Mouse (Mus musculus) G1E (cell line): ENCODE measurements around the gene Sp8. TPM values are rescaled to one million over a fixed set of nuclear protein-coding genes. Genes with fewer than 3 reads are reported as not detected.

Experiments
- ATAC-seq: 2 replicates; pipeline ENCODE4 v1.8.0; 2016; ENCODE audit warnings: mild to moderate bottlenecking; ENCODE audit not compliant: insufficient number of reproducible peaks, poor library complexity, low FRiP score, severe bottlenecking; ENCODE audit errors: extremely low read depth
- DNase-seq: peaks from one replicate; pipeline ENCODE4 v3.0.0; 2012; ENCODE audit warnings: low spot score
- H3K27me3 ChIP-seq: 2 replicates; pipeline ENCODE4 v1.6.1; 2012; ENCODE audit warnings: mild to moderate bottlenecking, low read length, inconsistent platforms; ENCODE audit not compliant: insufficient read depth
- H3K36me3 ChIP-seq: replicated peaks from 2 replicates; pipeline ENCODE3; 2012; ENCODE audit warnings: mild to moderate bottlenecking, inconsistent platforms
- H3K4me1 ChIP-seq: 2 replicates; pipeline ENCODE4 v1.6.1; 2012; ENCODE audit warnings: low read depth, low read length, inconsistent platforms, mixed read lengths; ENCODE audit not compliant: insufficient read depth
- H3K4me3 ChIP-seq: 2 replicates; pipeline ENCODE4 v1.5.1; 2012; ENCODE audit warnings: low read depth, mild to moderate bottlenecking, inconsistent platforms, low read length, moderate library complexity, mixed read lengths
- H3K9me3 ChIP-seq: replicated peaks from 2 replicates; pipeline ENCODE4 v1.6.1; 2012; ENCODE audit warnings: inconsistent platforms
- CTCF ChIP-seq: IDR thresholded peaks from 2 replicates; pipeline ENCODE4 v1.5.1; 2012; ENCODE audit warnings: low read depth, low read length, inconsistent platforms, mixed read lengths
- GATA1 ChIP-seq: IDR thresholded peaks from 2 replicates; pipeline ENCODE4 v1.6.1; 2012; ENCODE audit warnings: borderline replicate concordance, low read length, inconsistent platforms, mixed read lengths
- GATA2 ChIP-seq: IDR thresholded peaks from 2 replicates; pipeline ENCODE4 v1.6.1; 2012; ENCODE audit warnings: low read depth, low read length, inconsistent platforms, borderline replicate concordance
- POLR2AphosphoS5 ChIP-seq: IDR thresholded peaks from 2 replicates; pipeline ENCODE4 v1.6.1; 2012; ENCODE audit warnings: low read depth, low read length, inconsistent platforms; ENCODE audit not compliant: insufficient replicate concordance
- TAL1 ChIP-seq: conservative IDR thresholded peaks from 2 replicates; pipeline ENCODE4 v1.6.1; 2012; ENCODE audit warnings: low read depth, low read length, inconsistent platforms, mixed read lengths
- polyA plus RNA-seq: library from polyadenylated mRNA; stranded (reverse); fragments of >175 nt; gene quantifications from 2 replicates; pipeline ENCODE4 v1.2.3, GENCODE M21; 2012
- total RNA-seq, 2 experiments: library from RNA; stranded (forward) in 1 of 2; stranded (reverse) in 1 of 2; fragments of 200-1000 nt in 1 of 2; fragments of >200 nt in 1 of 2; fragmentation: Nextera tagmentation in 1 of 2; gene quantifications; 2 replicates each; pipeline ENCODE4 v1.2.3; 2014 to 2017

Sp8 gene
- total and polyA plus RNA-seq, 3 experiments = 0.05 TPM; not detected in 2

- DNase-seq (no peak), ATAC-seq (no peak)
- Histone ChIP-seq H3K36me3 (no peaks in the 10 kb centered on the region), H3K4me1 (no peaks in the 10 kb centered on the region), H3K27me3 (peaks cover 24% of the 10 kb centered on the region), H3K9me3 (peaks cover 6% of the 10 kb centered on the region), H3K4me3 (no peak overlapping the region)
- TF ChIP-seq GATA2 (no peak), GATA1 (no peak), TAL1 (no peak), POLR2AphosphoS5 (no peak), CTCF (no peak)
Observed at GRCm38 (mm10) chr12:118841971-118842550, 4.1 kb upstream of the Sp8 start.

- Histone ChIP-seq H3K36me3 (no peaks in the 10 kb centered on the region), H3K4me1 (no peaks in the 10 kb centered on the region), H3K4me3 (no peak overlapping the region), H3K27me3 (peaks cover 18% of the 10 kb centered on the region), H3K9me3 (peaks cover 6% of the 10 kb centered on the region)
- DNase-seq = no peak
- TF ChIP-seq CTCF (no peak), POLR2AphosphoS5 (no peak), GATA2 (no peak), GATA1 (no peak), TAL1 (no peak)
- no peak for ATAC-seq
Observed at GRCm38 (mm10) chr12:118842671-118843411, 3.3 kb upstream of the Sp8 start.

DNA sequence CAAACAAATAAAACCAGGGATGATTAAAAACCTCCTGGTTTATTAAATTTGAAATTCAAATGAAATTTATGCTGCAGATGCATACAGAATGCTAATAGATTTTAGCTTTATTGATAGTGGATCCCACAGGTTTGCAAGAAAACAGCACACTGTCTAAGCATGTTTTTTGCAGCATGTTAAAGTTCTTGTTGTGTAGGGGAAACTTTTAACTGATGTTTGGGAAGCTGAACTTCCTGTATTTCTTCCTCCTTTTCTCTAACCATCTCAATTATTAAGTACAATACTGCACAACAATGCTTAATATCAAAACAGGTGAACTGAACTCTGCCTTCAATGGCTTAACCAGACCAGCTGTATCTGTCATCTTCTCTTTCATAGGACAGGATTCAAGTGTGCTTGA is 2.0 kb upstream of the Sp8 start:
- Histone ChIP-seq H3K9me3 (peaks cover 18% of the 10 kb centered on the region), H3K36me3 (no peaks in the 10 kb centered on the region), H3K4me3 (no peak overlapping the region), H3K27me3 (peaks cover 14% of the 10 kb centered on the region), H3K4me1 (no peaks in the 10 kb centered on the region)
- ATAC-seq (no peak), DNase-seq (no peak)
- TF ChIP-seq CTCF (no peak), TAL1 (no peak), POLR2AphosphoS5 (no peak), GATA2 (no peak), GATA1 (no peak)

DNA sequence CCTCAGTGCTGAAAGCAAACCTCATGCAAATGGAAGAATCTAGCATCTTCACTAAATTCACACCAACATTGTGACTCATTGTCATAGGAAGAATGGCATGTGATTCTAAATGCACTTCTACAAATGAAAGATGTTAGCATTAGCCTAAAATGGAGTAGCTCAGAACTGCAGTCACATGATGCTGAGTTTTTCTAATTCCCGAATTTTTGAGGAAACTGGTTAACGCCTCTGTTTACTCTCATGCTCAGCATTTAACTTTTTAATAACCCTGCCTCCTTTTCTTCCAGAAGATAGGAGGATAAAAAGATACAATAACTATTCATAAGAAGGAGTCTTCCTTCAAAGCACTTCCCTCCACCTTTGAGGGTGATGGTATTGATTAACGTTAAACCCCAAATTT is 1.3 kb upstream of the Sp8 start:
- Histone ChIP-seq H3K27me3 (peaks cover 17% of the 10 kb centered on the region), H3K9me3 (peaks cover 25% of the 10 kb centered on the region), H3K36me3 (no peaks in the 10 kb centered on the region), H3K4me1 (no peaks in the 10 kb centered on the region), H3K4me3 (no peak overlapping the region)
- no peak for DNase-seq
- no peak for ATAC-seq
- TF ChIP-seq GATA1 (no peak), POLR2AphosphoS5 (no peak), GATA2 (no peak), TAL1 (no peak), CTCF (no peak)

DNA sequence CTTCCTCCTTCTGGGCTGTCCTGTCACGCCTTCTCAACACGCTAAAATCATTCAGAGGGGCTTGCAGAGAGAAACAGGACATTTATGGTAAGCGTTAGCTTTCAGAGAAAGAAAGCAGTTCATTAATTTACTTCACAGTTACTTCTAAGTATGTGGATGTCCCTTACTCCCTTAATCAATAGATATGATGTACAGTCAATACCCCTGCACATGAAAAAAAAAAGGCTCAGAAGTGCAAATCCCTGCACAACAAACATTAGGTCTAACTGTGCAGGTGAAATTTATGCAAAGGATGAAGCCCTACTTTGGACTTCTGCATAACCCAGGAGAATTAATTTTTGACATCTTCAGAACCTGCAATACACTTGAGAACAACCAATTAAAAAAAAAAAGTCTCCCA is 778 bp upstream of the Sp8 start:
- no peaks in the 10 kb centered on the region for H3K36me3 ChIP-seq
- ATAC-seq = no peak
- H3K9me3 ChIP-seq = peaks cover 29% of the 10 kb centered on the region
- H3K4me1 ChIP-seq = no peaks in the 10 kb centered on the region
- H3K4me3 ChIP-seq = no peak overlapping the region
- TF ChIP-seq GATA1 = no peak
- no peak for TF ChIP-seq GATA2
- no peak for TF ChIP-seq POLR2AphosphoS5
- TF ChIP-seq CTCF = no peak
- no peak for TF ChIP-seq TAL1
- DNase-seq = no peak
- peaks cover 19% of the 10 kb centered on the region for H3K27me3 ChIP-seq

- no peak overlapping the region for H3K4me3 ChIP-seq
- peaks cover 19% of the 10 kb centered on the region; the same call in 1 of the 2 replicates for H3K27me3 ChIP-seq
- DNase-seq = no peak
- TF ChIP-seq GATA2 (no peak), CTCF (no peak), GATA1 (no peak), TAL1 (no peak), POLR2AphosphoS5 (no peak)
- peaks cover 29% of the 10 kb centered on the region for H3K9me3 ChIP-seq
- no peaks in the 10 kb centered on the region for H3K4me1 ChIP-seq
- H3K36me3 ChIP-seq = no peaks in the 10 kb centered on the region
- ATAC-seq = no peak
Observed at GRCm38 (mm10) chr12:118846649-118847321, 656 bp downstream of the Sp8 start.
